8 mouse cellular contexts compared by ENCODE assay signal in the genomic region with DNA sequence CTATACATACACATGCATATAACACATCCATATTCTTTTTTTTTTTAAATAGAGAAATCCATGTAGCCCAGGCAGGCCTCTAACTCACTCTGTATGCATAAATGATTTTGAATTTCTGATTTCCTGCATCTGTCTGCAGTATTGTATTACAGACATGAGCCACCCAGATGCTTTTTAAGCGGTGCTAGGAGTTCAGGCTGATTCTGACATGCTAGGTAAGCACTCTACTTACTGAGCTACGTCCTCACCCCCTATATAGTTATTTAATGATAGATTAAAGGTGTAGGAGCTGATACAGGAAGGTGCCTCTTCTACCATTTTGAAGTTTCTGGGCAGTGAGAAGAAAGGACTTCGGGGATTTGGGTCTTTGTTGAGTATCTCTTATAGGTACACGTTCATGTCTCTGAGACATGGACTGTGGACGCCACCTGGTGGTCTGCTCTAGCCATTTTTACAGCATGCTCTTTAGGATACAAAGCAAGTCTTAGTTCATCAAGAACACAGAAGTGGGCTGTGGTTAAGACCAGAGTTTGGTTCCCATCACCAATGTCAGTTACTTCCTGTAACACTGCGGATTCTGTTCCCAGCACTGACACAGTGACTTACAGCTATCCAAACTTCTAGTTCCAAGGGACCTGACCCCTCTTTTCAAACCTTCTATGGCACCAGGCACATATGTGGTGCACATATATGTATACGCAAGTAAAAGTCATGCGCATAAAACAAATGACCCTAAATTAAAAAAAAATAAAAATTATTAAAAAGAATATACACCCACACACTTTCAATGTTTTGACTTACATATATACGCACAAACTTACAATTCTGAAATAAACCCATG. TPM values are rescaled to one million over a fixed set of nuclear protein-coding genes. Genes with fewer than 3 reads are reported as not detected.
DNase-seq lines count a peak whose midpoint lies in the region; ATAC-seq and TF ChIP-seq lines count a peak whose summit lies in the region.

No protein-coding gene starts in this region.

- H3K4me2 ChIP-seq in forebrain, embryonic 14.5 days (ENCODE audit: low read length) = no peak overlapping the region
- no peak overlapping the region for H3K4me2 ChIP-seq in hindbrain, postnatal 0 days (ENCODE audit: low read depth, low read length)

- no peaks in the 10 kb centered on the region for H3K9me3 ChIP-seq in forebrain, embryonic 14.5 days (replicated peaks; ENCODE audit: control insufficient read depth, low read length)
- H3K9me3 ChIP-seq in hindbrain, postnatal 0 days (ENCODE audit: low read length) = no peaks in the 10 kb centered on the region

- peak; percentile 80 for ATAC-seq in forebrain, embryonic 14.5 days
- ATAC-seq in hindbrain, postnatal 0 days = peak; percentile 84
- peak; percentile 95 for ATAC-seq in megakaryocyte progenitor cell, adult 5-6 weeks (replicated peaks; ENCODE audit: poor library complexity)

- peak; percentile 88 for DNase-seq in NIH3T3 (ENCODE audit: low read depth)
- peak; percentile 32 for DNase-seq in c-Kit-positive CD71-positive TER-119-positive erythroid progenitor cells, embryonic 14.5 days (ENCODE audit: low spot score)
- DNase-seq in forebrain, embryonic 14.5 days (ENCODE audit: low spot score) = peak; percentile 90
- DNase-seq in hindbrain, postnatal 0 days (ENCODE audit: low spot score) = peak; percentile 93
- DNase-seq in left cerebral cortex, adult 11 months (ENCODE audit: low spot score) = peak; percentile 62
- peak; percentile 92 to 93 for DNase-seq in right cerebral cortex, adult 2 months (ENCODE audit: low spot score in 2 of 2)
- peak; percentile 32 to 70 for DNase-seq in urinary bladder, postnatal 4 days (ENCODE audit: low spot score in 2 of 2)

- TF ChIP-seq CTCF in hindbrain, postnatal 0 days (IDR thresholded peaks at IDR 0.05; ENCODE audit: low read depth) = peak; percentile 88

- no peak overlapping the region for H3K9ac ChIP-seq in forebrain, embryonic 14.5 days (ENCODE audit: low read length)
- no peak overlapping the region for H3K9ac ChIP-seq in hindbrain, postnatal 0 days (replicated peaks; ENCODE audit: low read length)

- H3K36me3 ChIP-seq in forebrain, embryonic 14.5 days (ENCODE audit: control insufficient read depth, insufficient read depth, low read length) = no peaks in the 10 kb centered on the region
- H3K36me3 ChIP-seq in hindbrain, postnatal 0 days (ENCODE audit: insufficient read depth, low read length) = no peaks in the 10 kb centered on the region

- H3K4me1 ChIP-seq in forebrain, embryonic 14.5 days (ENCODE audit: control insufficient read depth, insufficient read depth, low read length) = no peaks in the 10 kb centered on the region
- H3K4me1 ChIP-seq in hindbrain, postnatal 0 days (ENCODE audit: insufficient read depth, low read length) = no peaks in the 10 kb centered on the region

- H3K27me3 ChIP-seq in forebrain, embryonic 14.5 days (replicated peaks; ENCODE audit: control insufficient read depth, insufficient read depth, low read length) = no peaks in the 10 kb centered on the region
- H3K27me3 ChIP-seq in hindbrain, postnatal 0 days (ENCODE audit: insufficient read depth, low read length) = no peaks in the 10 kb centered on the region

- H3K4me3 ChIP-seq in forebrain, embryonic 14.5 days (ENCODE audit: low read depth, low read length) = no peak overlapping the region
- H3K4me3 ChIP-seq in hindbrain, postnatal 0 days (ENCODE audit: low read length) = no peak overlapping the region

- no peak overlapping the region for H3K27ac ChIP-seq in forebrain, embryonic 14.5 days (ENCODE audit: low read depth, low read length)
- H3K27ac ChIP-seq in hindbrain, postnatal 0 days = no peak overlapping the region

- 54% methylated on average over 9 of the region's 9 CpGs for WGBS in forebrain, embryonic 14.5 days
- 53% methylated on average over 9 of the region's 9 CpGs for WGBS in hindbrain, postnatal 0 days

RNA-seq across cellular contexts. Expression of gene Arl8b, which starts 46.8 kb away (rescaled TPM):
- 93.8 and 103 TPM in 2 replicates for polyA plus RNA-seq in forebrain, embryonic 14.5 days (2014; fragmentation: Nextera tagmentation; extraction: Ambion mirVana)
- 59.6 and 71.8 TPM in 2 replicates for total RNA-seq in hindbrain, postnatal 0 days (2014; rRNA removed)
- 102 and 104 TPM in 2 replicates for polyA plus RNA-seq in hindbrain, postnatal 0 days (2015; fragmentation: Nextera tagmentation; extraction: Ambion mirVana)
- 224 and 271 TPM in 2 replicates for total RNA-seq in megakaryocyte progenitor cell, adult 5-6 weeks (2015)
- total RNA-seq in megakaryocyte progenitor cell, adult 5-6 weeks (2017) = 71.1 and 83.9 TPM in 2 replicates

Comparison
In these comparisons a context has a peak if more than half of its experiments do, and no peak if none do; other contexts are left out.
1. DNase-seq: peak in every context shown above with its lines; median percentile 93 in hindbrain, postnatal 0 days; 92 in right cerebral cortex, adult 2 months; 90 in forebrain, embryonic 14.5 days; 88 in NIH3T3; 62 in left cerebral cortex, adult 11 months; 51 in urinary bladder, postnatal 4 days; 32 in c-Kit-positive CD71-positive TER-119-positive erythroid progenitor cells, embryonic 14.5 days.